Mouse (Mus musculus) myocyte (in vitro differentiated cells): Measurements from ENCODE around the gene Rbfox1. TPM values are rescaled to one million over a fixed set of nuclear protein-coding genes. Genes with fewer than 3 reads are reported as not detected.
A peak's percentile ranks its signal among the peaks of the same experiment; 100 is the strongest.

Source experiments
- H3K27me3 ChIP-seq: one replicate; pipeline ENCODE4 v1.6.1; 2011; ENCODE audit not compliant: control insufficient read depth, insufficient read depth, insufficient read length
- H3K36me3 ChIP-seq: one replicate; pipeline ENCODE4 v1.6.1; 2011; ENCODE audit not compliant: control insufficient read depth, insufficient read depth
- H3K4me2 ChIP-seq: one replicate; pipeline ENCODE4 v1.6.1; 2011; ENCODE audit warnings: low read depth, control low read depth
- H3K4me3 ChIP-seq: one replicate; pipeline ENCODE4 v1.5.1; 2011; ENCODE audit warnings: mild to moderate bottlenecking, control low read depth, moderate library complexity
- H3K79me2 ChIP-seq: one replicate; pipeline ENCODE4 v1.6.1; 2011; ENCODE audit not compliant: control insufficient read depth, insufficient read depth
- H3ac ChIP-seq: one replicate; pipeline ENCODE4 v1.6.1; 2011; ENCODE audit not compliant: control insufficient read depth, insufficient read length
- CEBPB ChIP-seq: IDR thresholded peaks from 2 replicates; pipeline ENCODE4 v1.6.1; 2011; ENCODE audit warnings: mild to moderate bottlenecking, moderate library complexity; ENCODE audit not compliant: poor library complexity, insufficient read depth, severe bottlenecking
- E2F4 ChIP-seq: IDR thresholded peaks from one replicate; pipeline ENCODE4 v1.6.1; 2011; ENCODE audit warnings: mild to moderate bottlenecking, control low read depth, moderate library complexity; ENCODE audit not compliant: insufficient read depth
- MAX ChIP-seq: IDR thresholded peaks from one replicate; pipeline ENCODE4 v1.6.1; 2011; ENCODE audit warnings: low read depth, mild to moderate bottlenecking, control low read depth
- MYOD1 ChIP-seq, 3 experiments: IDR thresholded peaks; one replicate each; pipeline ENCODE4 v1.6.1; 2011; ENCODE audit warnings: control low read depth in 2 of 3, low read depth in 2 of 3, mild to moderate bottlenecking in 2 of 3, moderate library complexity in 1 of 3; ENCODE audit not compliant: insufficient read length in 2 of 3, control insufficient read depth in 1 of 3
- MYOG ChIP-seq, 3 experiments: IDR thresholded peaks; one replicate each; pipeline ENCODE4 v1.6.1; 2011; ENCODE audit warnings: control low read depth in 2 of 3, low read depth in 2 of 3, mild to moderate bottlenecking in 2 of 3; ENCODE audit not compliant: insufficient read length in 2 of 3, control insufficient read depth in 1 of 3, insufficient read depth in 1 of 3
- POLR2A ChIP-seq: IDR thresholded peaks from one replicate; pipeline ENCODE4 v1.6.1; 2011; ENCODE audit warnings: low read depth, mild to moderate bottlenecking, control low read depth, moderate library complexity; ENCODE audit not compliant: insufficient read length
- POLR2AphosphoS2 ChIP-seq: IDR thresholded peaks from one replicate; pipeline ENCODE4 v1.6.1; 2011; ENCODE audit warnings: low read depth, control low read depth; ENCODE audit not compliant: insufficient read length
- REST ChIP-seq: IDR thresholded peaks from one replicate; pipeline ENCODE4 v1.6.1; 2011; ENCODE audit warnings: mild to moderate bottlenecking, control low read depth, moderate library complexity; ENCODE audit not compliant: insufficient read depth, insufficient read length
- SRF ChIP-seq: IDR thresholded peaks from one replicate; pipeline ENCODE4 v1.6.1; 2011; ENCODE audit warnings: low read depth; ENCODE audit not compliant: control insufficient read depth, insufficient read length
- TCF12 ChIP-seq: IDR thresholded peaks from one replicate; pipeline ENCODE4 v1.6.1; 2011; ENCODE audit warnings: mild to moderate bottlenecking, control low read depth; ENCODE audit not compliant: poor library complexity, insufficient read depth, severe bottlenecking
- TCF3 ChIP-seq: IDR thresholded peaks from one replicate; pipeline ENCODE4 v1.6.1; 2011; ENCODE audit warnings: low read depth, control low read depth; ENCODE audit not compliant: insufficient read length
- USF1 ChIP-seq: IDR thresholded peaks from one replicate; pipeline ENCODE4 v1.6.1; 2011; ENCODE audit warnings: low read depth, mild to moderate bottlenecking, control low read depth, moderate library complexity
- polyA plus RNA-seq: library from polyadenylated mRNA; unstranded; fragments of >200 nt; fragmentation: generic; extraction: Trizol; gene quantifications from one replicate; pipeline ENCODE4 v1.2.1, GENCODE M21; 2012; ENCODE audit warnings: missing spikeins

Gene Rbfox1
- polyA plus RNA-seq, 1 experiment, result 8.3 TPM

- TF ChIP-seq POLR2AphosphoS2 (no peak), MAX (no peak), E2F4 (no peak)
- no peak overlapping the region for H3K4me3 ChIP-seq
- no peaks in the 10 kb centered on the region for H3K27me3 ChIP-seq
- H3ac ChIP-seq, result no peak overlapping the region
- peak overlapping the region; percentile 48 for H3K4me2 ChIP-seq
- no peaks in the 10 kb centered on the region for H3K36me3 ChIP-seq
- no peaks in the 10 kb centered on the region for H3K79me2 ChIP-seq
Observed at GRCm38 (mm10) chr16:7149106-7149899, 1264.1 kb downstream of the Rbfox1 start.

GRCm38 (mm10) chr16:7150201-7150791 lies 1265.1 kb downstream of the Rbfox1 start:
- no peak overlapping the region for H3ac ChIP-seq
- no peaks in the 10 kb centered on the region for H3K36me3 ChIP-seq
- TF ChIP-seq REST, result no peak
- peak in 2 of 3 experiments; percentile 48 to 56 for TF ChIP-seq MYOG (IDR thresholded peaks at IDR 0.05; ENCODE audit: control insufficient read depth in 1 of 3, insufficient read depth in 1 of 3, insufficient read length in 2 of 3, low read depth in 2 of 3)
- peak in 2 of 3 experiments; percentile 51 to 58 for TF ChIP-seq MYOD1 (IDR thresholded peaks at IDR 0.05; ENCODE audit: control insufficient read depth in 1 of 3, insufficient read length in 2 of 3, low read depth in 2 of 3)
- no peaks in the 10 kb centered on the region for H3K27me3 ChIP-seq
- H3K79me2 ChIP-seq, result no peaks in the 10 kb centered on the region
- no peak overlapping the region for H3K4me3 ChIP-seq
- peak overlapping the region; percentile 48 for H3K4me2 ChIP-seq

DNA sequence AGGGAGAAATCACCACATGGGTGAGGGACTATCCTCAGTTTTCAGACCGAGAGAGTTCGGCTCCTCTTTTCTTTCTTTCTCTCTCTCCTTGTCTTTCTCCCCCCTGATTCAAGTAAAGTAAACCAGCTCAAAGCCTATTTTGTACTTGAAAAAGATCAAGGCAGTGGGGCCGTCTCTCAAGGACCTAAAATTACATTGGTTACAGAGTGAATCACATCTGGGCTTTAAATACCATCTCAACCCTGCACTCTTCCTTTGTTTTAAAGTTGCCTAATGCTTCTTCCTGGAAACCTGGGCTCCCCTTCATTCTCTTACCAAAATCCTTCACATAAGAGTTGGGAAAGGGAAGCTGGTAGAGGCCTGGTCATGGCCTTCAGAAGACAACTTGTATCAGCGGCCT lies 1267.2 kb downstream of the Rbfox1 start:
- H3K4me3 ChIP-seq, result no peak overlapping the region
- H3K36me3 ChIP-seq, result no peaks in the 10 kb centered on the region
- H3K27me3 ChIP-seq, result no peaks in the 10 kb centered on the region
- no peak overlapping the region for H3K4me2 ChIP-seq
- TF ChIP-seq MYOG (IDR thresholded peaks at IDR 0.05; ENCODE audit: control insufficient read depth in 1 of 3, insufficient read depth in 1 of 3, insufficient read length in 2 of 3, low read depth in 2 of 3) (no peak), TCF3 (no peak), TCF12 (no peak), POLR2A (no peak), SRF (no peak), REST (no peak), E2F4 (no peak), MYOD1 (IDR thresholded peaks at IDR 0.05; ENCODE audit: control insufficient read depth in 1 of 3, insufficient read length in 2 of 3, low read depth in 2 of 3) (no peak), MAX (no peak), POLR2AphosphoS2 (no peak), USF1 (no peak), CEBPB (no peak)
- no peak overlapping the region for H3ac ChIP-seq
- no peaks in the 10 kb centered on the region for H3K79me2 ChIP-seq

- H3ac ChIP-seq, result no peak overlapping the region
- TF ChIP-seq MYOD1 (IDR thresholded peaks at IDR 0.05; ENCODE audit: control insufficient read depth in 1 of 3, insufficient read length in 2 of 3, low read depth in 2 of 3) (no peak), USF1 (no peak), SRF (no peak), MAX (no peak), REST (no peak), TCF12 (no peak), POLR2AphosphoS2 (no peak), E2F4 (no peak), TCF3 (no peak), POLR2A (no peak), CEBPB (no peak), MYOG (IDR thresholded peaks at IDR 0.05; ENCODE audit: control insufficient read depth in 1 of 3, insufficient read depth in 1 of 3, insufficient read length in 2 of 3, low read depth in 2 of 3) (no peak)
- H3K4me2 ChIP-seq, result no peak overlapping the region
- no peaks in the 10 kb centered on the region for H3K27me3 ChIP-seq
- H3K36me3 ChIP-seq, result no peaks in the 10 kb centered on the region
- no peaks in the 10 kb centered on the region for H3K79me2 ChIP-seq
- no peak overlapping the region for H3K4me3 ChIP-seq
Observed at GRCm38 (mm10) chr16:7154671-7155070, 1269.5 kb downstream of the Rbfox1 start.
